Mouse (Mus musculus) MEL (cell line): Measurements from ENCODE around the gene Gm45753.

Experiments used
- CTCF ChIP-seq, 3 experiments: IDR thresholded peaks in 2 of 3; conservative IDR thresholded peaks in 1 of 3; 2 replicates each; pipeline ENCODE4 v1.5.1; 2011 to 2012; ENCODE audit warnings: low read length in 3 of 3, low read depth in 2 of 3, mild to moderate bottlenecking in 2 of 3, improper control_type of control experiment in 1 of 3, inconsistent platforms in 1 of 3, mixed read lengths in 1 of 3, moderate library complexity in 1 of 3; ENCODE audit not compliant: control insufficient read depth in 1 of 3, insufficient read depth in 1 of 3, poor library complexity in 1 of 3, severe bottlenecking in 1 of 3
- HCFC1 ChIP-seq: IDR thresholded peaks from 2 replicates; pipeline ENCODE4 v1.6.1; 2012; ENCODE audit warnings: low read depth, mild to moderate bottlenecking, inconsistent platforms, low read length, improper control_type of control experiment, moderate library complexity
- POLR2A ChIP-seq, 2 experiments: IDR thresholded peaks; 2 replicates each; pipeline ENCODE4 v1.6.1; 2011 to 2012; ENCODE audit warnings: low read length in 2 of 2, mild to moderate bottlenecking in 2 of 2, control low read depth in 1 of 2, improper control_type of control experiment in 1 of 2, low read depth in 1 of 2, moderate library complexity in 1 of 2; ENCODE audit not compliant: control insufficient read depth in 1 of 2, insufficient read depth in 1 of 2, poor library complexity in 1 of 2

GRCm38 (mm10) chr8:45281630-45282029 is 26.6 kb downstream of the Gm45753 start:
- TF ChIP-seq POLR2A (IDR thresholded peaks at IDR 0.05; ENCODE audit: control insufficient read depth in 1 of 2, insufficient read depth in 1 of 2, low read depth in 1 of 2, low read length in 2 of 2, poor library complexity in 1 of 2) (no peak), CTCF (IDR thresholded peaks at IDR 0.05 in 2 of 3, conservative IDR thresholded peaks at IDR 0.05 in 1 of 3; ENCODE audit: control insufficient read depth in 1 of 3, insufficient read depth in 1 of 3, low read depth in 2 of 3, low read length in 3 of 3, poor library complexity in 1 of 3, severe bottlenecking in 1 of 3) (no peak), HCFC1 (no peak)
